Mouse (Mus musculus): ENCODE data around the gene Styk1.

DNA sequence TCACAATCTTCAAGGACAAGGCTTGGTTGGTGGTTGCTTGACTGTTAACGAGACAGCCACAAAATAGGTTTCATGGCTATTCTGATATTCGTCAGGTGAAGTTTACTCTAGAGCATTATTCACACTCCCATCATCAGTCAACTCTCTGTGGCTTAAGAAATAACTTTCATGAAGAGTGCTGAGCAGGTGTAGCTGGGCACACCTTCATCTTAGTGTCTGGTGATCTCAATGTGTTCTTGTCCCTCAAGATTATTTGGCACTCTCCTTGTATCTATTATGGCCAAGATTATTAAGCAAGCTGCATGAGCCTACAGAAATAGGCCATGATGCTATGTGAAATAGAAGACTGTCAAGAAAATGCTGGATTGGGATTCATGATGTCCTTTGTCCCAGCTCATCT is 47.9 kb upstream of the Styk1 start:
- TF ChIP-seq CHD2 (IDR thresholded peaks at IDR 0.05; ENCODE audit: low read depth, low read length) (no peak), HCFC1 (IDR thresholded peaks at IDR 0.05; ENCODE audit: borderline replicate concordance, insufficient read depth, low read length) (no peak), MAFK (IDR thresholded peaks at IDR 0.05; ENCODE audit: insufficient read depth, low read depth, low read length) (no peak), ZNF384 (IDR thresholded peaks at IDR 0.05; ENCODE audit: low read depth, low read length) (no peak), ZC3H11A (IDR thresholded peaks at IDR 0.05; ENCODE audit: borderline replicate concordance, low read depth, low read length) (no peak)
